Mouse (Mus musculus): ENCODE data around the gene Mff.

Gene Mff

DNA sequence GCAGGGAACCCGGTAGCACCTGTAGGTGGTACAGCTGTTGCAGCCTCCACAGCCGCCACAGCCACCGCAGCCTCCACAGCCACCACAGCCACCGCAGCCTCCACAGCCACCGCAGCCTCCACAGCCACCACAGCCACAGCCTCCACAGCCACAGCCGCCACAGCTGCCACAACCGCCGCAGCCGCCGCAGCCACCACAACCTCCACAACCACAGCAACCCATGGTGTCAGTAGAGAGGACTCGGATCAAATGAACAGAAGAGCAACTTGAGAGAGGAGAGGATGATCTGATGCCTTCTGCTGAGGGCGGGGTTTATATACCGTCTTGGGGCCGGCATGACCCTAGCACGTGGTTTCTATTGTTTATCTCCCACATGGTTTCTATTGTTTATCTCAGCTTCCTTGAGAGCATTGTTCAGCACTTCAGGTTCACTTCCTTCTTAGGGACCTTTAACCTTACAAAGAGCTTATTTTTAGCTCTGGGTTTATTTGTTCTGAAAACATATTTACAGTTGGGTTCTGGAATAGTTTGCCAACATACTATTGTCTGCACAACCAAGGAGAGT lies 46.4 kb downstream of the Mff start, which contains the start of gene Gm47791:
Gm47791 (minus strand) TSS at position 222 of the 565 bp plus-strand sequence.
- no peak for DNase-seq (ENCODE audit: extremely low read depth, low read depth, low spot score)

DNA sequence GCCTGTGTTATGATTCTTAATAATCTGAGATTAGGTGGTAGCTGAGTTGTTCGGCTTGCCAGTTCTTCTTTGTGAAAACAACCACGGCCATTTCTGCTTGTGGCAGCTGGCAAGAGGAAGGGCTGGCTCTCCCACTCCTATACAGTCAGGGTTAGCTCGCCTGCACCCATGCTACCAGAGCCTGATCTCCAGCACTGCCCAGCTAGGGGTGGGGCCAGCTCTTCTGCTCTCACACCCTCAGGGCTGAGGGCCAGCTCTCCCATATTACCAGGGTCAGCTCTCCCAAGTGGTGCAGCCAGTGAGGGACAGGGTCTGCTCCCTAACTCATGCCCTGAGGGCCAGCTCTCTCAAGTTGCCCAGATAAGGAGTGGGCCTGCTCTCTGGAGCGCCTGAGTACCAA lies 47.7 kb downstream of the Mff start:
- DNase-seq (ENCODE audit: extremely low read depth, low read depth, low spot score): no peak

DNA sequence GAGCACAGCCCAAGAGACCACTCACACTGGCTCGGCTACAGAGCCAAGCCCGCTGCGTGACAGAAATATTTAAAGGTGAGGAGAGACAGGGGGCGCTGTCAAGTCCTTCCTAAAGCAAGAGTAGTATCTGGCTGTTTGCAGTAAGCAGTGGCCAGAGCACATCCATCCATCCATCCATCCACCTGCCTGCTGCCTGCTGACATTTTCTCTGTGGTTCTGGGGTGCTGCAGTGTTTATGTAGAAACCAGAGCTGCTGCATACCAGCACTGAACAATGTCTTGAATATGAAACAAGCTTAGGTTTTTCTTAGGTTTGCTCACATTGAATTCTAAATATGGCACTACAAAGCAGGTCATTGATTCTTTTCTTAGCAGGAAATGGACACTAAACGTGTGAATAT lies 48.5 kb downstream of the Mff start:
- no peak for DNase-seq (ENCODE audit: extremely low read depth, low read depth, low spot score)

DNA sequence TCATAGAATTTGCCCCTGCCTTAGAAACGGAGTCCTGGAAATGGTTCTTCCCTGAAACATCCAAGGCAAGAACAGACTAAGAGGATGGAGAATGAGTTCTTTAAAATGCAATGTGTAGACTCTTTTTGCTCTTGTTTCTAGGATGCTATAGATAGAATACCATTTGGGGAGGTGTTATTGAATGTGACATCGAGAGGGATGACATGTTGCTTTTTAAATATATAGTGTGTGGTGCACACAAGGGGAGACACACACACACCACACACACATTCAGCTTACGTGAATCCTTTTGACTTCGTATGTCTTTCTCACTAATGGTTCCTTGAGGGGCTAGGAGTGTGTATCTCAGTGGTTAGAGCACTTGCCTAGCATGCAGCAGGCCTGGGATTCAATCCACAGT lies 50.6 kb downstream of the Mff start:
- no peak for DNase-seq (ENCODE audit: extremely low read depth, low read depth, low spot score)

- DNase-seq (ENCODE audit: extremely low read depth, low read depth, low spot score): no peak
Measured at GRCm38 (mm10) chr1:82779388-82779966, 54.8 kb downstream of the Mff start.

DNA sequence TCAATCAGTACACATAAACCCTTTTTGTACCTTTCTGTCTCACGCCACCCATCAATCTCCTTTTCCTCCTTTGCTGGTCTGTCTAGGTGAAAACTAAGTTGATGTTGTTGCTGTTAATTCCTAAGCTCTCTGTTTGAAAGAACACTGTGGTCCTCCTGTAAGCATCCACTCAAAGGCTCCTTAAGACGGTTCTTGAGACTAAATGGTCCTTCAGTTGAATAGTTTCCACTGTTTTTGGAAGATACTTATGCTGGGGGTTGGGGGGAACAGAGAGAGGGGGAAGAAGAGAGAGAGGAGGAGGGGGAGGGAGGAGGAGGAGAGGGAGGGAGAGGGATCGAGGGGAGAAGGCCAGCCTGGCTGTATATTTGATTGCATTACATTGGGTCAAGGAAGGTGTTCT lies 58.9 kb downstream of the Mff start:
- no peak for DNase-seq (ENCODE audit: extremely low read depth, low read depth, low spot score)

- DNase-seq (ENCODE audit: extremely low read depth, low read depth, low spot score): no peak
Measured at GRCm38 (mm10) chr1:82785546-82785945, 60.9 kb downstream of the Mff start.

GRCm38 (mm10) chr1:82787414-82787813 lies 62.7 kb downstream of the Mff start:
- no peak for DNase-seq (ENCODE audit: extremely low read depth, low read depth, low spot score)

- DNase-seq (ENCODE audit: extremely low read depth, low read depth, low spot score): no peak
Measured at GRCm38 (mm10) chr1:82788070-82788469, 63.4 kb downstream of the Mff start.

- no peak for DNase-seq (ENCODE audit: extremely low read depth, low read depth, low spot score)
Measured at GRCm38 (mm10) chr1:82791105-82791504, 66.4 kb downstream of the Mff start.

- DNase-seq (ENCODE audit: extremely low read depth, low read depth, low spot score): no peak
Measured at GRCm38 (mm10) chr1:82792238-82792637, 67.5 kb downstream of the Mff start.

DNA sequence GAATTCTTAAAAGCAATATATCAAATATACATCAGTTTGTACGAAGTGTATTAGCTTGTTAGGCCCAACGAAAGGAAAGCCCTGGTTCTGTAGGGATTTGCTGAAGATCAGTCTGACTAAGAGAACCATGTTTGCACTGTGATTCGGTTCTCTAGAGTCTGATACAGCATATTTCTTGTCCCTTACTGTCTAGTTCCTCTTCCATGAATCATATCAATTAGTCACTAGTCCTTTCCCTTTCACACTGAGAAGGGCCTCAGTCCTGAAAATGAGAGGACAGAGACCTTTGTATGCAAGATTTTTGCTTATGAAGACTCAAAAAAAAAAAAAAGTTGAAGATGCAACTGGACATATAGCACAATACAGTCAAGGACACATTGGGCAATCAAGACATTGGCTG lies 68.4 kb downstream of the Mff start:
- DNase-seq (ENCODE audit: extremely low read depth, low read depth, low spot score): no peak

- no peak for DNase-seq (ENCODE audit: extremely low read depth, low read depth, low spot score)
Measured at GRCm38 (mm10) chr1:82793986-82794385, 69.3 kb downstream of the Mff start.

GRCm38 (mm10) chr1:82795211-82795610 lies 70.5 kb downstream of the Mff start:
- DNase-seq (ENCODE audit: extremely low read depth, low read depth, low spot score): no peak

DNA sequence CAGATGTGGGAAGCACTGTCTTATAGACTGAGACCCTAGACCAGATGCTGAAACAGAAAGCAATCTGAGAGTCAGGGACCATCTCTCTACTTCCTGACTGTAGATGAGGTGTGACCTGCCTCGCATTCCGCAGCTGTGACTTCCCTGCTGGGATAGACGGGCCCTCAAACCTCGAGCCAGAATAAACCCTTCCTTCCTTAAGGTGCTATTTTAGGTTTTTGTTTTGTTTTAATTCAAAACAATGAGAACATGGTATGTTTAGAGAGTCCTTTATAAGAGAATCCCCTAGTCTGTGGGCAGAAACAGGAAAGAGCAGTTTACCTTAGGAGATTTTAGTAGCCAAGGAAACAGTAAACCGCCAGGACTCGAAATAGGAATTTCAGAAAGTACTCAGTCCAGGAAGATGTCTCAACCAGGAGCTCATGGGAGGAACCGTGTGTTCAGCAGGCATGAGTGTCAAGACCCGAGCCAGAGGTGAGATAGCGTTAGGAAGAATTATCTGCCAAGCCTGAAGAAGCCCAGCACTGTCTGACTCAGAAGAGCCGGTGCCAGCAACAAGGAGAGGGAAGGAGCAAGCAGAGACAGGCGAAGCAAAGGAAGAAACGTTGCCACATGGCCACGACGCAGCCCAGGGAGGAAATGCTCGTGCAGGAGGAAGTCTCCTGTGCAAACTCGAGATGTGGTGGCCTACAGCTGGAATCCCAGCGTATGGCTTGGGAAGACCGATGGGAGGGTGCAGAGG lies 71.2 kb downstream of the Mff start:
- DNase-seq (ENCODE audit: extremely low read depth, low read depth, low spot score): peak; percentile 23

- no peak for DNase-seq (ENCODE audit: extremely low read depth, low read depth, low spot score)
Measured at GRCm38 (mm10) chr1:82797088-82797487, 72.4 kb downstream of the Mff start.

DNA sequence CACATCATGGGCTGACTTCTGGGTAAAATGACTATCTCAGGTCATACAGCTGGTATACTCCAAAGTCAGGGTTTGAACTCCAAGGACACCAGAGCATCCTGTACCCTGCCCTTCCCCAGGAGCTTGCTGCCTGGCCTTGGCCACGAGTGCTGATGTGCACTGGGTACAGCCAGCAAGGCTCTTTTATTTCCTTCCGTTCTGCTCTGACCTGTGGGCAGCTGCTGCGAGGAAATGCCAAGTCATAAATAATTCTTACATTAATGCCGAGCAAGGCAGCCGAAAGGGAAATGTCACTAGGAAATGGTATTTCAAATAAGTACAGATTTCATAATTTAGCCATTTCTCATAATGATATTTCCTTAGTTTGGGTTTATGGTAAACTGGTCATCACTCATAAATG lies 73.6 kb downstream of the Mff start:
- no peak for DNase-seq (ENCODE audit: extremely low read depth, low read depth, low spot score)

DNA sequence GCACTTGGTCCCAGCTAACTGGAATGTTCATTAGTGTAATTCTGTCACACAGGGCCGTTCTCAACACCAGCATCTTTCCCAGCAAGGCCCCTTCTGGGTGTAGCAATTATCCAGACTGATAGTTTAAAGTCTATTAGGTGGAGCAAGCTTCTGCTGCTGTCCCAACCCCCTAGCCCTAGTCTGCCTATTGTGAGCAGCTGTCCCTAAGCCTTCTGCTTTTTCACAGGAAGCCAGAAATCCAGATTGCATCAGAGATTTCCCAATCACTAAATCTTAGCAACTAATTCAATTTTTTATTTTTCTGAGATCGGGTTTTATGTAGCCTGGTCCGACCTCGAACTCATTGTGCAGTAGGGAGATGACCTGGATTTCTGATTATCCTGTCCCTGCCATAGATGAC lies 74.2 kb downstream of the Mff start:
- no peak for DNase-seq (ENCODE audit: extremely low read depth, low read depth, low spot score)

GRCm38 (mm10) chr1:82801105-82801783 lies 76.6 kb downstream of the Mff start:
- DNase-seq (ENCODE audit: extremely low read depth, low read depth, low spot score): no peak
